Mouse (Mus musculus) urinary bladder, postnatal 4 days (tissue): ENCODE results near the gene Cops2.

ENCODE experiments used
- DNase-seq, 2 experiments: peaks; one replicate each; pipeline ENCODE4 v3.0.0; 2021 to 2022; ENCODE audit warnings: low spot score in 2 of 2

Gene Cops2

GRCm38 (mm10) chr2:125826201-125826600 lies 32.7 kb downstream of the Cops2 start:
- no peak for DNase-seq

- no peak for DNase-seq
These were observed 38.5 kb downstream of the Cops2 start for GRCm38 (mm10) chr2:125820397-125820796.

- no peak for DNase-seq
These were observed 44.9 kb downstream of the Cops2 start for GRCm38 (mm10) chr2:125813972-125814595.

GRCm38 (mm10) chr2:125811332-125811731 lies 47.6 kb downstream of the Cops2 start:
- DNase-seq, result no peak

GRCm38 (mm10) chr2:125809551-125809950 lies 49.4 kb downstream of the Cops2 start:
- no peak for DNase-seq

- DNase-seq, result no peak
These were observed 53.1 kb downstream of the Cops2 start for GRCm38 (mm10) chr2:125805826-125806225.

- no peak for DNase-seq
These were observed 57.0 kb downstream of the Cops2 start for GRCm38 (mm10) chr2:125801947-125802346.

GRCm38 (mm10) chr2:125801038-125801437 lies 57.9 kb downstream of the Cops2 start:
- no peak for DNase-seq

GRCm38 (mm10) chr2:125800428-125800827 lies 58.5 kb downstream of the Cops2 start:
- no peak for DNase-seq

- no peak for DNase-seq
These were observed 61.1 kb downstream of the Cops2 start for GRCm38 (mm10) chr2:125797872-125798271.

- DNase-seq, result no peak
These were observed 63.8 kb downstream of the Cops2 start for GRCm38 (mm10) chr2:125795118-125795517.

- DNase-seq, result no peak
These were observed 64.8 kb downstream of the Cops2 start for GRCm38 (mm10) chr2:125794166-125794565.

- DNase-seq, result no peak
These were observed 66.1 kb downstream of the Cops2 start for GRCm38 (mm10) chr2:125792879-125793261.

- DNase-seq, result no peak
These were observed 66.6 kb downstream of the Cops2 start for GRCm38 (mm10) chr2:125792144-125792878.

GRCm38 (mm10) chr2:125791485-125791885 lies 67.5 kb downstream of the Cops2 start:
- DNase-seq, result no peak

GRCm38 (mm10) chr2:125790242-125790641 lies 68.7 kb downstream of the Cops2 start:
- no peak for DNase-seq

- DNase-seq, result no peak
These were observed 69.7 kb downstream of the Cops2 start for GRCm38 (mm10) chr2:125789265-125789664.

GRCm38 (mm10) chr2:125788785-125789184 lies 70.2 kb downstream of the Cops2 start:
- no peak for DNase-seq

GRCm38 (mm10) chr2:125788351-125788750 lies 70.6 kb downstream of the Cops2 start:
- no peak for DNase-seq

GRCm38 (mm10) chr2:125785021-125785420 lies 73.9 kb downstream of the Cops2 start:
- no peak for DNase-seq

GRCm38 (mm10) chr2:125784392-125784791 lies 74.5 kb downstream of the Cops2 start:
- DNase-seq, result no peak

- no peak for DNase-seq
These were observed 75.1 kb downstream of the Cops2 start for GRCm38 (mm10) chr2:125783868-125784267.

- DNase-seq, result peak; percentile 94 to 95
These were observed 76.2 kb downstream of the Cops2 start, which contains the start of gene Secisbp2l for GRCm38 (mm10) chr2:125782719-125783109. Secisbp2l (minus strand) TSS chr2:125782870.
